Mouse (Mus musculus): Measurements from ENCODE around the gene Pm20d1. TPM values are rescaled to one million over a fixed set of nuclear protein-coding genes. Genes with fewer than 3 reads are reported as not detected.

Pm20d1 gene
- polyA plus RNA-seq, 1 experiment from 2014 or later: 0.58 TPM

DNA sequence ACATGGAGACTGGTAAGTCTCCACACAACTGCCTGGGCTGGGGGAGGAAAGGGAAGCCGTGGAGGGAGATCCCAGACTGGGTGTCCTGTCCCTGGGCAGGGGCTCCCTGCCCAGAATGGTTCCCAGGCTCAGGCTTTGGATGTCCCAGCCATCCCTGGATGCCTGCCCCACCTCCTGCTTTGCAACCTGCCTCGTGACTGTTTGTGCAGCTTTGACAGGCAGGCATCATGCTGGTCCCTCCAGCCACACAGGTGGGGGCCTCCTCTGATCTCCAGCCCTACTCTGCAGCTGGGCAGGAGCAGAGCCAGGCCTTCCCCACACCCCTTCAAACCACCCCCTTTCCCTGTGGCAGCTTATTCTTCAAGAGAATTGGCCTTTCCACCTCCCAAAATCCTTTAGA lies 42.1 kb downstream of the Pm20d1 start:
- H3K4me3 ChIP-seq: no peak overlapping the region
- H3K9ac ChIP-seq: no peak overlapping the region
- no peak overlapping the region for H3K27ac ChIP-seq
- H3K4me2 ChIP-seq (replicated peaks): no peak overlapping the region
- H3K36me3 ChIP-seq: peaks cover 52% of the 10 kb centered on the region
- H3K27me3 ChIP-seq (replicated peaks): no peaks in the 10 kb centered on the region
- no peak for ATAC-seq (ENCODE audit: low FRiP score, low read depth)
- WGBS: 39% methylated on average over 2 of the region's 2 CpGs
- no peaks in the 10 kb centered on the region for H3K4me1 ChIP-seq
- H3K9me3 ChIP-seq: no peaks in the 10 kb centered on the region

DNA sequence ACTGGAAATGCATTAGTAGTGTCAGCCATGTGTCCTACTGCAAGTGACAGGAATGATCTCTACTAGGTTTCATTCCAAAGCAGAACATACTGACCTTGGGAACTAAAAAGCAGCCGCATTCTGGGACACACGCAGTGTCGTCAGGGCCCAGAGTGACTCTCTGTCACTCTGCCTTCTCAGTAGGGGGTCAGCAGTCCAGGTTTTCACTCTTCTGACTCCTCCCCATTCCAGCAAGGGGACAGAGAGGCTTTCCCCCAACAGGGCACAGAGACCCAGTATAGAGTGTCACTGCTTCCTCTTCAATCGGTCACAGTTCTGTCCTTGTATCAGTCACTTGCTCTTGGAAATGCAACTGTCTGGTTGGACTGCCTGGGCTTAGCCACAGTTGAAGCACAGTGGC lies 45.0 kb downstream of the Pm20d1 start:
- Histone ChIP-seq H3K4me3 (no peak overlapping the region), H3K27ac (no peak overlapping the region), H3K9me3 (no peaks in the 10 kb centered on the region), H3K4me1 (no peaks in the 10 kb centered on the region), H3K36me3 (peaks cover 63% of the 10 kb centered on the region), H3K27me3 (replicated peaks) (no peaks in the 10 kb centered on the region), H3K9ac (no peak overlapping the region), H3K4me2 (replicated peaks) (no peak overlapping the region)
- no peak for ATAC-seq (ENCODE audit: low FRiP score, low read depth)
- 80% methylated on average over 4 of the region's 4 CpGs for WGBS

- no peaks in the 10 kb centered on the region for H3K9me3 ChIP-seq
- no peak overlapping the region for H3K27ac ChIP-seq
- H3K27me3 ChIP-seq (replicated peaks): no peaks in the 10 kb centered on the region
- H3K36me3 ChIP-seq: peaks cover 63% of the 10 kb centered on the region
- 94% methylated on average over 10 of the region's 10 CpGs for WGBS
- H3K4me1 ChIP-seq: no peaks in the 10 kb centered on the region
- H3K9ac ChIP-seq: no peak overlapping the region
- ATAC-seq (ENCODE audit: low FRiP score, low read depth): no peak
- H3K4me3 ChIP-seq: no peak overlapping the region
- H3K4me2 ChIP-seq (replicated peaks): no peak overlapping the region
Observed at GRCm38 (mm10) chr1:131843758-131844157, 46.6 kb downstream of the Pm20d1 start.

GRCm38 (mm10) chr1:131844883-131845282 lies 47.7 kb downstream of the Pm20d1 start:
- 43% methylated on average over 8 of the region's 8 CpGs for WGBS
- Histone ChIP-seq H3K27ac (no peak overlapping the region), H3K4me3 (no peak overlapping the region), H3K4me1 (no peaks in the 10 kb centered on the region), H3K9ac (no peak overlapping the region), H3K4me2 (replicated peaks) (no peak overlapping the region), H3K27me3 (replicated peaks) (no peaks in the 10 kb centered on the region), H3K36me3 (peaks cover 57% of the 10 kb centered on the region), H3K9me3 (no peaks in the 10 kb centered on the region)
- no peak for ATAC-seq (ENCODE audit: low FRiP score, low read depth)

DNA sequence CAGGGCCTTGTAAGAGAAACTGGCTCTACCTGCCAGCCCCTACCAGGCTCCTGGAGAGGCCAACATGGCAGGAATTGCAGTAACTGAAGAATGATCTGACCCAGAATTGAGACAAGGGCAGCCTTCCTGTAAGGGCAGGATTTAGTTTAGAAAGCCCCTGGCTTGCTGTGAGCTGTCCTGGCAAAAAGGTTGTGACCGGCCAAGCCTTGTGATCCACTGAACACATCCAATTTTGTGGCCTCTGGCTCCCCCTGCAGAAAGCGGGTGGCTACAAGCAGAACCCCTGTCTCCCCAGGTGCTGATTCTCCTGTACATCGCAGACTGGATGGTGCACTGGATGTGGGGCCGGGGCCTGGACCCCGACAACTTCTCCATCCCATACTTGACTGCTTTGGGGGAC lies 49.1 kb downstream of the Pm20d1 start:
- 80% methylated on average over 5 of the region's 5 CpGs for WGBS
- Histone ChIP-seq H3K27ac (no peak overlapping the region), H3K27me3 (replicated peaks) (no peaks in the 10 kb centered on the region), H3K36me3 (peaks cover 44% of the 10 kb centered on the region), H3K9me3 (no peaks in the 10 kb centered on the region), H3K4me2 (replicated peaks) (no peak overlapping the region), H3K4me1 (no peaks in the 10 kb centered on the region), H3K9ac (no peak overlapping the region), H3K4me3 (no peak overlapping the region)
- no peak for ATAC-seq (ENCODE audit: low FRiP score, low read depth)

DNA sequence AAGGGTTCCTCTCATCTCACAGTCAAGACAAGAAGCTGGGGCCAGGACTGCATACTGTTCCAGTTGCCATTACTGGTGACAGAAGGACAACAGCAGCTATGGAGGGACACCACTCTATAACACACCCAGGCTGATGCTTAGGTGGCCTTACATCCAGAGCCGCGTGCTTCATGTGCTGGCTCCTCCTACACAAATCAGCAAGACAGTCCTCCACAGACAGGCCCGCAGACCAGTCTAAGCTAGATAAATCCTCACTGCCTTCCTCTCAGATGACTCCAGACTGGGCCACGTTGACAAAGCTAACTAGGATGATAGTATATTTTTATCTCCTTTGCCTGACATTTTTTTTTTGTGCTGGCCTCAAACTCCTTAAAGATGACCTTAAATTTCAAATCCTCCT lies 64.6 kb downstream of the Pm20d1 start:
- 83% methylated on average over 4 of the region's 4 CpGs for WGBS
- Histone ChIP-seq H3K4me3 (no peak overlapping the region), H3K27ac (no peak overlapping the region), H3K4me2 (replicated peaks) (no peak overlapping the region), H3K9me3 (no peaks in the 10 kb centered on the region), H3K36me3 (no peaks in the 10 kb centered on the region), H3K9ac (no peak overlapping the region), H3K27me3 (replicated peaks) (no peaks in the 10 kb centered on the region), H3K4me1 (no peaks in the 10 kb centered on the region)
- no peak for ATAC-seq (ENCODE audit: low FRiP score, low read depth)

DNA sequence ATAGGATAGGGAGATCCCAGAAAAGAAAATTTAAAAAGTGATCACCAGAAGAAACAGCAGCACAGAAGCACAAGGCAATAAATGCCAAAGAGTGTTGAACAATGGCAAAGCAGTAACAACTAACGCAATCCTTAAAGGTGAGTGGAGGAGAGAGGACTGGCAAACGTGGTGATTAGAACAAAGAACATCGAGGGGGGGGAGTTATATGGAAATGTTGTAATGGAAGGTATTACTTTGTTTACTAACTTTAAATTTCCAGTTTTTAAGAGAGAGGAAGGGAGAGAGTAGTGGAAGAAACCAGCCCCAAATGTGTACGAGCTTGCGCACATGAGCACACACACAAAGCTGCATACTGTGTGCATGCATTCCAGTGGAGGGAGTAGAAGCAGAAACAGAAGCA lies 68.4 kb downstream of the Pm20d1 start:
- Histone ChIP-seq H3K4me3 (no peak overlapping the region), H3K36me3 (no peaks in the 10 kb centered on the region), H3K4me2 (replicated peaks) (no peak overlapping the region), H3K27me3 (replicated peaks) (no peaks in the 10 kb centered on the region), H3K4me1 (peaks cover 5% of the 10 kb centered on the region), H3K9ac (no peak overlapping the region), H3K9me3 (no peaks in the 10 kb centered on the region), H3K27ac (no peak overlapping the region)
- ATAC-seq (ENCODE audit: low FRiP score, low read depth): no peak
- WGBS: 79% methylated on average over 5 of the region's 5 CpGs

GRCm38 (mm10) chr1:131866304-131866999 lies 69.3 kb downstream of the Pm20d1 start:
- H3K4me1 ChIP-seq: peaks cover 5% of the 10 kb centered on the region
- peak; percentile 59; the same call in 1 of the 2 replicates for ATAC-seq (ENCODE audit: low FRiP score, low read depth)
- no peaks in the 10 kb centered on the region for H3K9me3 ChIP-seq
- 79% methylated on average over 6 of the region's 6 CpGs for WGBS
- H3K4me2 ChIP-seq (replicated peaks): no peak overlapping the region
- H3K36me3 ChIP-seq: no peaks in the 10 kb centered on the region
- no peak overlapping the region for H3K4me3 ChIP-seq
- H3K9ac ChIP-seq: no peak overlapping the region
- H3K27me3 ChIP-seq (replicated peaks): no peaks in the 10 kb centered on the region
- H3K27ac ChIP-seq: no peak overlapping the region

DNA sequence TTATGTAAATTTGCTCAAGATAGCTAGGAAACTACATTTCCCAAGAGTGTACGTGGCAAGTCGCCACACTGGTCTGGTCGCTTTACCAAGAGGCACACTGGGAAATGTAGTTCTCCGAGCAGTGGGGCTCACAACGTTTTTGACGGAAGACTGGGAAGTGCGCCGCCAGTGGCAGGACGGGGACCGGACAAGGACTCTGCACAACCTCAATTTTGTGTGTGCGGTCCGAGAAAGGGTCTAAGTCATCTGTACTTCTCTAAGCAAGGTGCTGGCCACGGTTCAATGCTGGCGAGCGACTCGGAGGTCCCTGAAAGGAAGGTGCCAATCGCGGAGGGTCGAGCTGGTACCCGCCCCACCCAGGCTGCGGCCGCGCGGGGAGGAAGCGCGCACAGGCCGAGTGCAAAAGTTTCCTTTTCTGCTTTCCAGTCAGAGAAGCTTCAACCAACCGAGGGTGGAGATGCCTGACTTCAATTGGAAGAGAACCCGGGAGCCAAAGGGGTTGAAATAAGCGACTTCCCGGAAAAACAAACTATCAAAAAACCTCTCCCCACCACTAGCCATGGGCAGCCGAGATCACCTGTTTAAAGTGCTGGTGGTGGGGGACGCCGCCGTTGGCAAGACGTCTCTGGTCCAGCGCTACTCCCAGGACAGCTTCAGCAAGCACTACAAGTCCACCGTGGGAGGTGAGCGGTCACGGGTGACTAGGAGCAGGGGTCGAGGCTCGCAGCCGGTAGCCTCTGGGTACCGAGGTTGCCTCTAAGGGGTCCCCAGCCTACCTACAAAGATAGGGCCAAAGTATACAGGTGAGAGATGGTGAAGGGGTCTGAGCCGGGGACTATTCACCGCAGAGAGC lies 70.1 kb downstream of the Pm20d1 start, which contains the start of gene Rab29:
Rab29 (plus strand) TSS at position 132 of the 853 bp plus-strand sequence.
- WGBS: 1% methylated on average over 46 of the region's 46 CpGs
- Histone ChIP-seq H3K27ac (no peak within 1 kb of the TSS), H3K4me2 (replicated peaks) (peak within 1 kb of the TSS; percentile 82), H3K9me3 (no peaks in the 10 kb centered on the region), H3K9ac (0 out of 2 replicates have a peak within 1 kb of the TSS, but pooled peaks have one; percentile 39), H3K4me3 (peak within 1 kb of the TSS; percentile 48), H3K4me1 (peaks cover 5% of the 10 kb centered on the region), H3K27me3 (replicated peaks) (no peaks in the 10 kb centered on the region), H3K36me3 (no peaks in the 10 kb centered on the region)
- ATAC-seq (ENCODE audit: low FRiP score, low read depth): peak; percentile 98

DNA sequence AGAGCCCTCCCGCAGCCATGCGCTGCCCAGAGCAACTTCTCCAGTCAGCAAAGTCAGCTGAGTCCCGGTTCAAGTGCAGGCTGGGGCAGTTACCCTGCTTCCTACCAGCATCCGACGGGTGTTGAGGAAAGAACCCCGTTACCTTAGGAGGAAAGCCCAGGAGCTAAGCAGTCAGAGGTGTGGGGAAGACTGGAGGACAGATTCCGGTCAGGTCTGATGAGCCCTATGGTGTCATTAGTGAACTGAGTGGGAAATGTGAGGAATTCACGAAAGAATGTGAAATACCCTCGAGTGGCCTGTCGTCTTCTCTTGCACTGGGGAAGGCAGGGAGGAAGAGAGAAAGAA lies 70.7 kb downstream of the Pm20d1 start:
- Histone ChIP-seq H3K9ac (0 out of 2 replicates have a peak overlapping the region, but pooled peaks have one; percentile 39), H3K4me2 (replicated peaks) (peak overlapping the region; percentile 82), H3K27ac (no peak overlapping the region), H3K4me3 (peak overlapping the region; percentile 48), H3K27me3 (replicated peaks) (no peaks in the 10 kb centered on the region), H3K4me1 (peaks cover 5% of the 10 kb centered on the region), H3K9me3 (no peaks in the 10 kb centered on the region), H3K36me3 (no peaks in the 10 kb centered on the region)
- 27% methylated on average over 10 of the region's 10 CpGs for WGBS
- ATAC-seq (ENCODE audit: low FRiP score, low read depth): no peak

DNA sequence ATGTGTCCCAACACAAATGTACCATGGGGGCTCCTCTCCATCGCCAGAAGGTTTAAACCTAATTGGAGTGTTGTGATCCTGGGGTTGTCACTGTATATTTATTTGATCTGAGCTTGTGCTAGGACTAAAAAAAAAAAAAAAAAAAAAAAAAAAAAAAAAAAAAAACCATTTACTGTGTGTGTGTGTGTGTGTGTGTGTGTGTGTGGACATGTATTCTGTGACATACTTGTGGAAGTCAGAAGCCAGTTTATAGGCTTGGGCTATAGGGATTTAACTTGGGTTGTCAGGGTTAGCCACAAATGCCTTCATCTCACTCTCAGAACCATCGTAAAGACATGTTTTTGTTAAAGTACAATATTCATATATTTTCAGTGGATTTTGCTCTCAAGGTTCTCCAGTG lies 72.4 kb downstream of the Pm20d1 start:
- no peak overlapping the region for H3K4me3 ChIP-seq
- H3K9ac ChIP-seq: no peak overlapping the region
- H3K27me3 ChIP-seq (replicated peaks): no peaks in the 10 kb centered on the region
- H3K4me2 ChIP-seq (replicated peaks): no peak overlapping the region
- peaks cover 5% of the 10 kb centered on the region for H3K4me1 ChIP-seq
- no peak overlapping the region for H3K27ac ChIP-seq
- no peaks in the 10 kb centered on the region for H3K36me3 ChIP-seq
- WGBS: 87% methylated on average over 2 of the region's 2 CpGs
- ATAC-seq (ENCODE audit: low FRiP score, low read depth): no peak
- H3K9me3 ChIP-seq: no peaks in the 10 kb centered on the region

Data from neural tube, embryonic 12.5 days (tissue).